Mouse (Mus musculus): Measurements from ENCODE around the gene Gbf1.
A peak's percentile ranks its signal among the peaks of the same experiment; 100 is the strongest.

- TF ChIP-seq POLR2A (IDR thresholded peaks at IDR 0.05; ENCODE audit: insufficient read depth, low read depth, low read length) (peak; percentile 59; the same call in 1 of the 2 replicates), CTCF (IDR thresholded peaks at IDR 0.05) (no peak)
Observed at GRCm38 (mm10) chr19:46305432-46306267, 153.3 kb downstream of the Gbf1 start.
